Mouse (Mus musculus): ENCODE measurements at regions not wholly inside any gene's neighbourhood (a gene's known extent, or its start where the extent isn't known, plus 50 kb on each side); places are given as distances from the start of the nearest gene placed in this dataset.
A peak's percentile ranks its signal among the peaks of the same experiment; 100 is the strongest.

- DNase-seq: no peak
These were observed 126.3 kb upstream of the Zc3h12c start for GRCm38 (mm10) chr9:52294699-52295098.

DNA sequence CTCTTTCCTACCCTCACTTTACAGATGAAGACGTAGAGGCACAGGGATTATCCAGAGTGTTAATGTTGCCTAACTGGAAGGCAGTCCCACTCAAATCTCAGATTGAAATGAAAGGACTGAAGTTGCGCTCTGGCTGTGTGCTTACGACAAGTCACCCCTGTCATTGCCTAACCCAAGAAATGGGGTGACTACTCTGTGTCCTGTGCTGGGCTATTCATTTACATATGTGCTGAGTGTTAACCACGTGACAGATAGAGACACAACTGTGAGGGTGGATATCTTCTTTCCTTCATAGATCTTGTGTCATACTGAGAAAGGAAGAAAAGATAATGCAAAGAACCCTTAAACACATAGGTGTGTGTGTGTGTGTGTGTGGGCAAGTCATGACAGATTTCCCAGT, 120.7 kb upstream of the Zc3h12c start:
- no peak for DNase-seq

DNA sequence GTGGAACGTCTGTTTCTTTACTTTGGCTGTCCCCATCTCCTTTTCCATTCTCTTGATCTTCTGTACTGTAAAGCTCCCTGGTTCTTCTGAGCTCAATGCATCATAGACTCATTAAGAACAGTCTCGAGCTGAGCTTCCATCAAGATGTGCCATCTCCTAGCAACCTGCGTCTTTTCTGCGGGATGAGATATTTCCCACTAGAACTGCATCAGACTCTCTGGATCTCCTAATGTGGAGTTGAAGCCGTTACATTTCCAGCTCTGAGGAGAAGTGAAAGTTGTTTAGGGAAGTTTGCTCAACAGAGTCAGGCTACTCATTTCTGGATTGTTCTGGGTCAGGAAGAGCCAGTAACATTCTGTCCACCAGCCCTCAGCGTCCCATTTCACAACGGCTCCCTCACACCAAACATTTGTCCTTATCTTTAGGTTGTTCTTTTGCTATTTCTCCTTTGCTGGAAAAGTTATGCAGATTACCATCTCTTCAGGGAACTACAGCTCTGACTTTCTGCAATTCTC, 119.4 kb upstream of the Zc3h12c start:
- DNase-seq: no peak

- DNase-seq: peak; percentile 43 to 59
These were observed 118.9 kb upstream of the Zc3h12c start for GRCm38 (mm10) chr9:52287246-52287651.

- DNase-seq: no peak
These were observed 117.7 kb upstream of the Zc3h12c start for GRCm38 (mm10) chr9:52286104-52286503.

- DNase-seq: no peak
These were observed 115.2 kb upstream of the Zc3h12c start for GRCm38 (mm10) chr9:52283558-52283957.

DNA sequence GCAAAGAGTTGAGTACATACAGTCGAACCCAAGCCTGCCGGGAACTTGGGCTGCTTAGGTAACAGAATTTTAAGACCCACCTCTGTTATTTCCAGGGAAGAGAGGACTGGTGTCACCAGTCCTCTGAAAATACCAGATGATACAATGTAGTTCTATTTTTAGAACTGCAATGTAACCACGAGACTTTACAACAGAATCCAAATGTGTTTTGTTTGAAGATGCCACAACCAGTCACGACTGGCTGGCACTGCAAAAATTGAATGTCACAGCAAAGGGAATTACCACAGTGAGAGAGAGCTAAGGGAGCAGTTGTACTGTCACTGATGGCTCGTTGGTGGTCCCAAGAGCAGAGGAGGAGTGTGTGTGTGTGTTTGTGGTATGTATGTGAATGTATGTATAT, 112.6 kb upstream of the Zc3h12c start:
- DNase-seq: no peak

DNA sequence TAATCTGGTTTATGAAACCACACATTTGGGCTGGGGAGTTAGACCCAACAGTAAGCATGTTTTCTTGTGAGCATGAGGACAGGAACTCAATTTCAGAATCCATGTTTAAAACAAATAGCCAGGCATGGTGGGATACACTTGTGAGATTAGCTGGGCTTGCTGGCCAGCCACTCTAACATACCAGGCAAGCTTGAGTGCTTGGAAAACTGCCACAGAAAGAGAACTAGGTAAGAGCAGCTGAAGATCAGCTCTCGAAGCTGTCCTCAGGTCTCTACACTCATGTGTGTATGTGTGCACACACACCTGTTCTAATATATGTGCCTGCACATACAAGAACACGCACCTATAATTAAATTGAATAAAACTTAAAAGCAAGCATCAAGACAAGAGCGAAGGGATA, 112.2 kb upstream of the Zc3h12c start:
- DNase-seq: no peak

- DNase-seq: no peak
These were observed 110.3 kb upstream of the Zc3h12c start for GRCm38 (mm10) chr9:52278701-52279023.

GRCm38 (mm10) chr9:52277954-52278700, 109.8 kb upstream of the Zc3h12c start:
- DNase-seq: no peak

GRCm38 (mm10) chr9:52273994-52274393, 105.6 kb upstream of the Zc3h12c start:
- no peak for DNase-seq

GRCm38 (mm10) chr9:52272668-52273067, 104.3 kb upstream of the Zc3h12c start:
- no peak for DNase-seq

GRCm38 (mm10) chr9:52271345-52272116, 103.2 kb upstream of the Zc3h12c start:
- no peak for DNase-seq

DNA sequence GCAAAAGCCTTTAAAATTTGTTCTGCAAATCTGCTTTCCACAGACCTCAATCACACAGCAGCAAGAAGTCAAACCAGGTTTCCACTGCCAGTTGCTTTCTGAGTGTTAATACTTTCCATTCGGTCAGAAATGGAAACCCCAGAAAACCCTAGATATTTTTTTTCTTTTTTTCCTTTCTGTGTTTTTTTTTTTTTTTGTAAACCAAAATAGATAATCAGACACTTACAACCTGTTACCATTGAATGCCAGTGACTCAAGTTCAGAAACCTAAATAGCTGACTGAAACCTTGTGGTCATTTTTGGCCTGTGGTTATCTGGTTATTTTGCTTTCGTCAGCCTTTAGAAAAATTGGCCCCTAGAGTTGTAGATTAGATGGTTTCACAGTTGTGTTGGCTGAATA, 93.2 kb upstream of the Zc3h12c start:
- DNase-seq: no peak

DNA sequence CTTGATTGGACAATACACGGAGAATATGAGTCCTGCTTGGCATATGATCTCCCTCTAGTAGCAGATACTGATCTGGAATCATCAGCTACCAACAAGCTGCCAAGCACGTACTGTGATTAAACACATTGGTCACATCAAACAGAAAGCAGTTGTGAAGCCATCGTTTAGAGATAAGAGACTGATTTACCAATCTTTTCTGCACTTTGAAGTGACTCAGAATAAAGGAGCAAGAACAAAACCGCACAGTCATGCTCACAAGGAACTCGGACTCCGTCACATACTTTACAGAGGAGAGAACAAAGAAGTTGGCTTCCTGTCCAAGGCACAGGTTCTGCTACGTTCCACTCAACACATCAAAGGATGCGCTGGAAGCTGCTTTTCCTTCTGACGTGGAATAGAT, 91.1 kb upstream of the Zc3h12c start:
- DNase-seq: no peak

- no peak for DNase-seq
These were observed 87.3 kb upstream of the Zc3h12c start for GRCm38 (mm10) chr9:52255692-52256091.

DNA sequence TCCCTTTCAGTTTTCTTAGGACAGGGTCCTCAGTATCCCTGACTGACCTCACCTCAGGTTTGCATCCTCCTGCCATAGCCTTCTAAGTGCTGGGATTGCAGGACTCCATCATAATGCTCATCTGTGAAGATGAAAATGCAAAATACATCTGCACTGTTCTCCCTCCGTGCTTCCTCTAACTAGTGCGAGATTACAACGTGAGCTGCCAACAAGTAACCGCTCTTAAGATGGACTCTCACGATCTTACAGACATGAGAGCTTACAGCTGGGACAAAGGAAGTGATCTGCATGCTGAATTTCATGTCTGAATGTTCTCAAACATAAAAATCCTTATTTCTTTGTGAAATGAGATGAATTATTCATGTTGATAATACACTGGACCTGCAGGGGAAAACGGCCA, 86.1 kb upstream of the Zc3h12c start:
- no peak for DNase-seq

GRCm38 (mm10) chr9:52251455-52251854, 83.1 kb upstream of the Zc3h12c start:
- no peak for DNase-seq

- no peak for DNase-seq
These were observed 78.3 kb upstream of the Zc3h12c start for GRCm38 (mm10) chr9:52246712-52247111.

DNA sequence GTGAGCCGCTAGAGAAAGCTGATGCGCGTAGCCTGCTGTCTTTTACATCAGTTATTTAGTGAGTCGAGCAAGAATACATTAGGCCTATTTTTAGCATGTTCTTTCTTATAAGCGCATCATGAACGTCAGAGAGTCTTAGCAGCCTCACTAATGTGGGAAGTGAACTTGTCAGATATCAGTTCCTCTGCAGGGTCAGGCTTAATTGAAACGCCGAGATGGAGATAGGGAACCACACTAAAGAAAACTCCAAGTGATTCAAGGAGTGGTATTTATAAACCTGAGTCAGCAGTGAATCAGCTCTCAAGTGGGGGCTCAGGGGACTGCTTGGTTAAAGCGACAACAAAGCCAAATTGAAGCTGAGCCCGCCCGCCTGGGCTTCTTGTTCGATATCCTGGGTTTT, 75.7 kb upstream of the Zc3h12c start:
- DNase-seq: no peak

DNA sequence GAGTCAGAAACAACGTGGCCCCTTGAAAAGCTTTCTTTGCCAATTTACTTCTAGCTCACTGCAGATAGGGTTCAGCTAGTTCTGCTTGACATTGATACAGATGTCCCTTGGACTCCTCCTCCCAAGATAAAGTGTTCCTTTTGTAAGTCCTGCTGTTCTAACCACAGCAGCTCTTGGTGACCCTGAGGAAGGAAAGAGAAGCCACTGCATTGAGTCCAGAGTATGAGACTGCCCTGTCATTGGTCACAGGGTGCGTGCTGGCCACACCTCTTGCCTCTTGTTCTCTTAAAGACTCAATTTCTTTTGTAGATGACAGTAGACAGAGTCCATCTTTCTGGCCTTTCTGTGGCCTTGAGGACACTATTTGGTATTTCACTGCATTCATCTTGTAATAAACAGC, 74.7 kb upstream of the Zc3h12c start:
- no peak for DNase-seq

- no peak for DNase-seq
These were observed 73.2 kb upstream of the Zc3h12c start for GRCm38 (mm10) chr9:52241577-52241976.

DNA sequence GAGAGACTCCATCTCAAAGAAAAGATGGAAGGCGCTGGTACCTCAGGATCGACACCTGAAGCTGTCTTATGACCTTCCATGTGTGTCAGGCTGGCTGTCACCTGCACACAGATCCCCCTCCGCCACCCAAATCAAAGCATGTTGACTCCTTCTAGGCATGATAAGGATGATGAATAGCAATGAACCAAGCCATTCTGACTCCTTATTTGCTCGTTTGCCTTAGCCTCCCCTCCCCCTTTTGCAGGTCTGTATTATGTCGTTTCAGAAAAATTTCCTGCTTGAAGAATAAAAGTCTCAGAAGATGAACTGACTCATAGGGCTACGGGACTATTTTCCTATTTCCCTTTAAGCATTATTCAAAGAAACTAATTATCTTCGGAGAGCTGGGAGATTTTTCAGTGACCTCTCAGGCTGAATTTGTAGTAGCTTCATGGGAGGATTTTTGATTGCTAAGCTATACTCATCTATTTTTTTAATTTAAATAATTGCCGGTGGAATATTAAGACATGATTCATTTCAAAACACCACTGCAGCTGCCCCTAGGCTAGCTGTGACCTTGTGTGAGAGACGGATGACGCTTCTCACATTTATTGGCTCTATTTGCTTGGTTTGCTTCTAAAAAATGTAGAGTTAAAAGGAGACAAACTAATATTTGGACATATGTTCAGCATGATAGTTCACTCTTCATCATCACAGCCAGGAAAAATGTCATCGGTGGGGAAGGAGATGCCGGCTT, 72.4 kb upstream of the Zc3h12c start:
- DNase-seq: no peak

GRCm38 (mm10) chr9:52234775-52235174, 66.4 kb upstream of the Zc3h12c start:
- no peak for DNase-seq

All from cerebellum, adult 18-20 months (tissue).